Mouse (Mus musculus): ENCODE measurements at regions not wholly inside any gene's neighbourhood (a gene's known extent, or its start where the extent isn't known, plus 50 kb on each side); places are given as distances from the start of the nearest gene placed in this dataset.

- TF ChIP-seq CTCF (IDR thresholded peaks at IDR 0.05; ENCODE audit: borderline replicate concordance, control insufficient read depth, extremely low read depth, insufficient read depth, low read length, poor library complexity) (no peak), POLR2A (IDR thresholded peaks at IDR 0.05; ENCODE audit: control insufficient read depth, extremely low read depth, insufficient read depth, low read length, poor library complexity) (no peak)
These were observed 87.4 kb upstream of the Foxk1 start for GRCm38 (mm10) chr5:142313944-142314343.
